Mouse (Mus musculus) small intestine, adult 2 months (tissue): ENCODE measurements around the gene Snd1.

Experiments
- CTCF ChIP-seq: fragments of 200-500 bp; IDR thresholded peaks from 2 replicates; pipeline ENCODE4 v1.5.1; 2012; ENCODE audit warnings: low read depth, mild to moderate bottlenecking, control low read depth, inconsistent platforms, low read length, moderate library complexity, mixed read lengths; ENCODE audit not compliant: insufficient replicate concordance, insufficient read length; ENCODE audit errors: extremely low read depth
- POLR2A ChIP-seq: fragments of 200-500 bp; IDR thresholded peaks from 2 replicates; pipeline ENCODE4 v1.6.1; 2012; ENCODE audit warnings: low read depth, mild to moderate bottlenecking, control low read depth, inconsistent platforms, low read length, moderate library complexity

DNA sequence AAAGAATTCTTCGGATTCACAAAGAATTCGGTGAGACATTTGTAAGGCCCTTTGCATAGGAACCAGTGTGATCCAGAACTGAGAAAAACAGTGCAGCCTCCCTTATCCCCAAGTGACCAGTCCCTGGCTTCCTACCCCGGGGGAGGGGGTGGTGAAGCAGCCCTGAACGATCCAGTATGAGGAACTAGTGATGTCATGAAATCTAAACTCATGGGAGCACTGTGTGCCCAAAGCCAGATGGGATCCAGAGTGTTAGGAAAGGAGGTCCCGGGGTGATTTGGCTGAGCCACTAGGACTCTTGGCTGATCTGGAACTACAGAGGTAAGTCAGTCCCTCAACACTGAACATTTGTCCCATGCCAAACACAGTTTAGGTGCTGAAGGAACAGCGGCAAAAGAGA is 420.8 kb downstream of the Snd1 start:
- TF ChIP-seq CTCF, result no peak
- no peak for TF ChIP-seq POLR2A
